Mouse (Mus musculus) lung, postnatal 0 days (tissue): Measurements from ENCODE around the gene Slc2a5. TPM values are rescaled to one million over a fixed set of nuclear protein-coding genes. Genes with fewer than 3 reads are reported as not detected.

Experiments
- ATAC-seq: fragments of 200-750 bp; cut with Nextera tagmentation; 2 replicates; pipeline ENCODE4 v1.8.0; 2017; ENCODE audit warnings: moderate library complexity
- DNase-seq: peaks from one replicate; pipeline ENCODE4 v3.0.0-alpha.2; 2016; ENCODE audit warnings: low spot score
- H3K27ac ChIP-seq: fragments of 300-500 bp; sonication (generic); 2 replicates; pipeline ENCODE4 v1.5.1; 2014; ENCODE audit warnings: antibody characterized with exemption, mild to moderate bottlenecking, low read length, mixed read lengths
- H3K27me3 ChIP-seq: fragments of 300-500 bp; sonication (generic); replicated peaks from 2 replicates; pipeline ENCODE4 v1.6.1; 2014; ENCODE audit warnings: low read length, mixed read lengths; ENCODE audit not compliant: insufficient read depth
- H3K36me3 ChIP-seq: fragments of 300-500 bp; sonication (generic); 2 replicates; pipeline ENCODE4 v1.6.1; 2014; ENCODE audit warnings: low read length, mixed read lengths; ENCODE audit not compliant: insufficient read depth
- H3K4me1 ChIP-seq: fragments of 300-500 bp; sonication (generic); 2 replicates; pipeline ENCODE4 v1.6.1; 2014; ENCODE audit warnings: antibody characterized with exemption, low read depth, low read length, mixed read lengths; ENCODE audit not compliant: insufficient read depth
- H3K4me2 ChIP-seq: fragments of 300-500 bp; sonication (generic); replicated peaks from 2 replicates; pipeline ENCODE4 v1.6.1; 2014; ENCODE audit warnings: low read depth, mild to moderate bottlenecking, low read length, moderate library complexity, mixed read lengths
- H3K4me3 ChIP-seq: fragments of 300-500 bp; sonication (generic); 2 replicates; pipeline ENCODE4 v1.5.1; 2014; ENCODE audit warnings: low read depth, low read length
- H3K9ac ChIP-seq: fragments of 300-500 bp; sonication (generic); replicated peaks from 2 replicates; pipeline ENCODE4 v1.6.1; 2014; ENCODE audit warnings: low read depth, mild to moderate bottlenecking
- H3K9me3 ChIP-seq: fragments of 300-500 bp; sonication (generic); 2 replicates; pipeline ENCODE4 v1.6.1; 2016; ENCODE audit warnings: low read length, mixed read lengths
- CTCF ChIP-seq: IDR thresholded peaks from 2 replicates; pipeline ENCODE4 v1.5.1; 2016; ENCODE audit warnings: antibody characterized with exemption, mild to moderate bottlenecking
- EP300 ChIP-seq: IDR thresholded peaks from 2 replicates; pipeline ENCODE4 v1.6.1; 2016; ENCODE audit warnings: antibody characterized with exemption, mild to moderate bottlenecking, control low read depth
- WGBS: fragments of 180-500 bp; shearing (Covaris S2); extraction: QIAGEN DNeasy Blood & Tissue Kit; methylation state at CpG from one replicate; pipeline ENCODE4 v1.1.7; 2014; 5-methylcytosine and 5-hydroxymethylcytosine counted together
- polyA plus RNA-seq: library from polyadenylated mRNA; unstranded; fragments of >200 nt; fragmentation: Nextera tagmentation; extraction: Ambion mirVana; gene quantifications from 2 replicates; pipeline ENCODE4 v1.2.1, GENCODE M21; 2015

Slc2a5 gene
- polyA plus RNA-seq, 1 experiment from 2014 or later = 0.60 TPM

- Histone ChIP-seq H3K4me1 (no peaks in the 10 kb centered on the region), H3K27me3 (no peaks in the 10 kb centered on the region), H3K9me3 (no peaks in the 10 kb centered on the region), H3K36me3 (no peaks in the 10 kb centered on the region), H3K27ac (0 out of 2 replicates have a peak overlapping the region, but pooled peaks have one; percentile 47), H3K9ac (no peak overlapping the region), H3K4me3 (no peak overlapping the region), H3K4me2 (no peak overlapping the region)
- 49% methylated on average over 2 of the region's 2 CpGs for WGBS
- TF ChIP-seq EP300 = no peak
- TF ChIP-seq CTCF = no peak
- DNase-seq (no peak), ATAC-seq (no peak)
Observed at GRCm38 (mm10) chr4:150078646-150079045, 40.4 kb upstream of the Slc2a5 start.

GRCm38 (mm10) chr4:150079244-150079643 lies 39.8 kb upstream of the Slc2a5 start:
- no peak overlapping the region for H3K4me3 ChIP-seq
- DNase-seq = peak; percentile 74
- H3K4me1 ChIP-seq = no peaks in the 10 kb centered on the region
- TF ChIP-seq CTCF (no peak), EP300 (peak; percentile 54; the same call in 1 of the 2 replicates)
- WGBS = 47% methylated on average over 7 of the region's 7 CpGs
- no peaks in the 10 kb centered on the region for H3K9me3 ChIP-seq
- no peak overlapping the region for H3K9ac ChIP-seq
- peak; percentile 44 for ATAC-seq
- H3K4me2 ChIP-seq = no peak overlapping the region
- peak overlapping the region; percentile 83 for H3K27ac ChIP-seq
- H3K27me3 ChIP-seq = no peaks in the 10 kb centered on the region
- no peaks in the 10 kb centered on the region for H3K36me3 ChIP-seq

GRCm38 (mm10) chr4:150080330-150080967 lies 38.6 kb upstream of the Slc2a5 start:
- no peaks in the 10 kb centered on the region for H3K36me3 ChIP-seq
- H3K4me1 ChIP-seq = no peaks in the 10 kb centered on the region
- H3K4me2 ChIP-seq = no peak overlapping the region
- 60% methylated on average over 11 of the region's 11 CpGs for WGBS
- H3K9ac ChIP-seq = no peak overlapping the region
- peak; percentile 95 for DNase-seq
- H3K27me3 ChIP-seq = no peaks in the 10 kb centered on the region
- ATAC-seq = peak; percentile 66
- TF ChIP-seq EP300 (peak; percentile 86), CTCF (no peak)
- 0 out of 2 replicates have a peak overlapping the region, but pooled peaks have one; percentile 83 for H3K27ac ChIP-seq
- H3K4me3 ChIP-seq = no peak overlapping the region
- no peaks in the 10 kb centered on the region for H3K9me3 ChIP-seq

- H3K27ac ChIP-seq = no peak overlapping the region
- no peak overlapping the region for H3K9ac ChIP-seq
- no peaks in the 10 kb centered on the region for H3K27me3 ChIP-seq
- H3K4me1 ChIP-seq = peaks cover 14% of the 10 kb centered on the region
- H3K4me3 ChIP-seq = no peak overlapping the region
- TF ChIP-seq CTCF (peak; percentile 53), EP300 (no peak)
- no peaks in the 10 kb centered on the region for H3K9me3 ChIP-seq
- ATAC-seq (no peak), DNase-seq (no peak)
- 76% methylated on average over 4 of the region's 4 CpGs for WGBS
- H3K4me2 ChIP-seq = no peak overlapping the region
- no peaks in the 10 kb centered on the region for H3K36me3 ChIP-seq
Observed at GRCm38 (mm10) chr4:150085366-150085765, 33.7 kb upstream of the Slc2a5 start.

- H3K9me3 ChIP-seq = no peaks in the 10 kb centered on the region
- TF ChIP-seq EP300 = peak; percentile 96
- TF ChIP-seq CTCF = no peak
- H3K4me2 ChIP-seq = peak overlapping the region; percentile 94
- ATAC-seq = no peak
- peaks cover 14% of the 10 kb centered on the region for H3K4me1 ChIP-seq
- WGBS = 3% methylated on average over 7 of the region's 7 CpGs
- no peak for DNase-seq
- no peaks in the 10 kb centered on the region for H3K27me3 ChIP-seq
- peak overlapping the region; percentile 93 for H3K27ac ChIP-seq
- no peak overlapping the region for H3K9ac ChIP-seq
- H3K36me3 ChIP-seq = no peaks in the 10 kb centered on the region
- H3K4me3 ChIP-seq = 0 out of 2 replicates have a peak overlapping the region, but pooled peaks have one; percentile 60
Observed at GRCm38 (mm10) chr4:150086841-150087160, 32.3 kb upstream of the Slc2a5 start.

- DNase-seq = peak; percentile 99
- H3K9me3 ChIP-seq = no peaks in the 10 kb centered on the region
Observed at GRCm38 (mm10) chr4:150087161-150087889, 31.8 kb upstream of the Slc2a5 start, which contains the start of gene Gpr157. Gpr157 (plus strand) TSS chr4:150087365.

More at GRCm38 (mm10) chr4:150087161-150087889, 31.8 kb upstream of the Slc2a5 start, which contains the start of gene Gpr157:
- H3K4me2 ChIP-seq = peak within 1 kb of the TSS; percentile 94
- H3K4me1 ChIP-seq = peaks cover 14% of the 10 kb centered on the region
- no peaks in the 10 kb centered on the region for H3K36me3 ChIP-seq
- TF ChIP-seq EP300 = peak; percentile 16
- peak; percentile 68 for TF ChIP-seq CTCF
- H3K9ac ChIP-seq = peak within 1 kb of the TSS; percentile 76
- H3K4me3 ChIP-seq = peak within 1 kb of the TSS; percentile 60
- peak; percentile 94 for ATAC-seq
- no peaks in the 10 kb centered on the region for H3K27me3 ChIP-seq
- H3K27ac ChIP-seq = peak within 1 kb of the TSS; percentile 93
- WGBS = under 1% methylated on average over 42 of the region's 56 CpGs
